ENCODE assay signal across 16 mouse cellular contexts in the genomic region with DNA sequence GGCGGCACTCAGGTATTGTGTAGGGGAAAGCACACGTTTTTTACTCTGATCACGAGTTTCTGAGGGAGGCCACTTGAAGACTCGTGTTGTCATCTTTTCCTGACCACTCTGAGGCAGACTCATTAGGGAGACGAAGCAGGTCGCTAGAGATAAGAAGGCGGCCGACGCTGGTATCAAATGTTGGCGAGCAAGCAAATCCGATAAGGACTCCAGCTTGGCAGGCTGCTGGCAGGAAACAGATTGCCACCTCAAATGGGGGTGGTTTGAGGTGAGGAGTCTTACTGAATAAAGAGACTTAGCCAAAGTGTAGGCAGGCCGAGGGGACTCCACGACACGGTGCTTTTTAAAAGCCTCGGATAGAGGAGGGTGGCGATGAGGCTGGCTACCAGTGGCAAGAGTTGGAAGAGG.
DNase-seq lines count a peak whose midpoint lies in the region; ATAC-seq and TF ChIP-seq lines count a peak whose summit lies in the region.
"Had no signal": no experiment of that assay in that cellular context is flagged by ENCODE, and none has a peak within 500 bp of the region (broad histone marks: within the 10 kb centered on the region; RNA-seq: fewer than 3 reads in every experiment).

No protein-coding gene starts in this region.

- TF ChIP-seq CTCF in hindbrain, postnatal 0 days (IDR thresholded peaks at IDR 0.05; ENCODE audit: low read depth) = no peak

- no peaks in the 10 kb centered on the region for H3K9me3 ChIP-seq in hindbrain, postnatal 0 days (ENCODE audit: low read length)
- H3K9me3 ChIP-seq: embryonic facial prominence, embryonic 10.5 days; lung, embryonic 15.5 days; midbrain, embryonic 10.5 days; stomach, embryonic 15.5 days had no signal

- peak; percentile 16 for DNase-seq in layer of hippocampus, adult 11-12 months (ENCODE audit: low spot score)
- DNase-seq in layer of hippocampus, postnatal 36 days = no peak
- DNase-seq in heart, postnatal 10 days = peak; percentile 3 to 5
- DNase-seq in right cerebral cortex, postnatal 10 days (ENCODE audit: low spot score in 2 of 2) = peak; percentile 63 to 73
- no peak for DNase-seq in hindbrain, postnatal 0 days (ENCODE audit: low spot score)
- no peak for DNase-seq in gastrocnemius, postnatal 14 days
- DNase-seq: adrenal gland, postnatal 14 days; cerebellum, adult 18-20 months; gastrocnemius, postnatal 36 days; kidney, postnatal 14 days had no signal

- ATAC-seq in frontal cortex, adult (ENCODE audit: low TSS enrichment) = peak; percentile 73
- ATAC-seq in hindbrain, postnatal 0 days = no peak
- ATAC-seq: inflammation-experienced regulatory T-cells, adult 6 months had no signal

- H3K4me2 ChIP-seq in hindbrain, postnatal 0 days (ENCODE audit: low read depth, low read length) = no peak overlapping the region
- H3K4me2 ChIP-seq: lung, embryonic 15.5 days; stomach, embryonic 15.5 days had no signal

- H3K9ac ChIP-seq in hindbrain, postnatal 0 days (replicated peaks; ENCODE audit: low read length) = no peak overlapping the region
- H3K9ac ChIP-seq: lung, embryonic 15.5 days; stomach, embryonic 15.5 days had no signal

- no peaks in the 10 kb centered on the region for H3K27me3 ChIP-seq in hindbrain, postnatal 0 days (ENCODE audit: insufficient read depth, low read length)
- H3K27me3 ChIP-seq: lung, embryonic 15.5 days; stomach, embryonic 15.5 days had no signal

- H3K4me1 ChIP-seq in hindbrain, postnatal 0 days (ENCODE audit: insufficient read depth, low read length) = no peaks in the 10 kb centered on the region
- H3K4me1 ChIP-seq: embryonic facial prominence, embryonic 10.5 days; lung, embryonic 15.5 days; midbrain, embryonic 10.5 days; stomach, embryonic 15.5 days had no signal

- no peak overlapping the region for H3K27ac ChIP-seq in hindbrain, postnatal 0 days
- H3K27ac ChIP-seq: embryonic facial prominence, embryonic 10.5 days; lung, embryonic 15.5 days; midbrain, embryonic 10.5 days; stomach, embryonic 15.5 days had no signal

- no peak overlapping the region for H3K4me3 ChIP-seq in hindbrain, postnatal 0 days (ENCODE audit: low read length)
- H3K4me3 ChIP-seq: embryonic facial prominence, embryonic 10.5 days; lung, embryonic 15.5 days; midbrain, embryonic 10.5 days; stomach, embryonic 15.5 days had no signal

- H3K36me3 ChIP-seq in hindbrain, postnatal 0 days (ENCODE audit: insufficient read depth, low read length) = no peaks in the 10 kb centered on the region
- H3K36me3 ChIP-seq: embryonic facial prominence, embryonic 10.5 days; lung, embryonic 15.5 days; midbrain, embryonic 10.5 days; stomach, embryonic 15.5 days had no signal

- intact Hi-C loops in heart, postnatal 10 days (cut with DNase I) = loop anchor here (5.0 kb wide), 1 partner anchor 174 kb away; no protein-coding TSS in a partner anchor
- intact Hi-C loops in gastrocnemius, postnatal 14 days (cut with DNase I; ENCODE audit: low total_unique reads) = no loop called here

- WGBS in hindbrain, postnatal 0 days = 85% methylated on average over 16 of the region's 16 CpGs

Comparison
In these comparisons a context has a peak if more than half of its experiments do, and no peak if none do; other contexts are left out.
1. DNase-seq: peak in layer of hippocampus, adult 11-12 months (single experiment), heart, postnatal 10 days (2 of 2) and right cerebral cortex, postnatal 10 days (2 of 2); none in layer of hippocampus, postnatal 36 days (0 of 2), hindbrain, postnatal 0 days (single experiment) and gastrocnemius, postnatal 14 days (single experiment).